Mouse (Mus musculus) liver, adult 2 months (tissue): ENCODE measurements around the gene Pdcd4.

Experiments
- CTCF ChIP-seq: fragments of 200-500 bp; IDR thresholded peaks from 2 replicates; pipeline ENCODE4 v1.5.1; 2011; ENCODE audit warnings: low read depth, low read length, control low read depth
- POLR2A ChIP-seq: fragments of 200-500 bp; IDR thresholded peaks from 2 replicates; pipeline ENCODE4 v1.6.1; 2011; ENCODE audit warnings: low read length, control low read depth; ENCODE audit not compliant: insufficient read depth; ENCODE audit errors: extremely low read depth

GRCm38 (mm10) chr19:53929218-53929617 is 37.2 kb downstream of the Pdcd4 start:
- TF ChIP-seq POLR2A (no peak), CTCF (no peak)
